Mouse (Mus musculus): ENCODE data around the gene Gabarap. TPM values are rescaled to one million over a fixed set of nuclear protein-coding genes. Genes with fewer than 3 reads are reported as not detected.

Gabarap gene
- total RNA-seq, 2 experiments from 2014 or later = 436 to 473 TPM

DNA sequence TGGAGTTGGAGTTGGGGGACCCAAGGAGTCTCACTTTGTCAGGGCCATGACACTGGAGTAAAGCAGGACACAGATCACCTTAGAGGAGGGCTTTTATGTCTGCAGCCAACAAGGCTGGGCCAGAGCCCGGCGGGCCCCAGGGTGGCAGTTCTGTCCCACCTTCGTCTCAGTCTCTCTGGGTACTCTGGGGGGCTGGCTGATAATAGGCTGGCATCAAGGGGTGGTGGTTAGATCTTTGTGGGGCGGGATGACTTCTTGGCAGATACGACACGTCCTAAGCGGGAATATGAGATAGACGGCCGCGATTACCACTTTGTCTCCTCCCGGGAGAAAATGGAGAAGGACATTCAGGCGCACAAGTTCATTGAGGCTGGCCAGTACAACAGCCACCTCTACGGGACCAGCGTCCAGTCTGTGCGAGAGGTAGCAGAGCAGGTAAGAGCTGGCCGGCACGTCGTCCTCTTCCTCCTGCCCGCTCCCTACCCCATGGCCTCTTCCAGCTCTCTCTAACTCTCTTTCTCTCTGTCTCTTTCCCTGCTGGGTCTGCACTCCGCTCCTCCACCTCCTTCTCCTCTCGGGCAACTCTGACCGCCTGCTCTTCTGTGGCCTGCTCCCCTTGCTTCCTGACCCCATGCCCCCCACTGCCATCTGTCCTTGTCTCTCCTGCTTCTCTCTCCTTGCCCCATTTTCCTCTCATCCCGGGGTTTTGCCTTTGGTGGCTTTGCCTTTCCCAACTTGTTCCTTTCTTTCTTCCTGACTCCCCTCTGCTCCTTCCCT, 51.6 kb downstream of the Gabarap start:
- DNase-seq (ENCODE audit: low spot score in 2 of 2) = no peak

DNA sequence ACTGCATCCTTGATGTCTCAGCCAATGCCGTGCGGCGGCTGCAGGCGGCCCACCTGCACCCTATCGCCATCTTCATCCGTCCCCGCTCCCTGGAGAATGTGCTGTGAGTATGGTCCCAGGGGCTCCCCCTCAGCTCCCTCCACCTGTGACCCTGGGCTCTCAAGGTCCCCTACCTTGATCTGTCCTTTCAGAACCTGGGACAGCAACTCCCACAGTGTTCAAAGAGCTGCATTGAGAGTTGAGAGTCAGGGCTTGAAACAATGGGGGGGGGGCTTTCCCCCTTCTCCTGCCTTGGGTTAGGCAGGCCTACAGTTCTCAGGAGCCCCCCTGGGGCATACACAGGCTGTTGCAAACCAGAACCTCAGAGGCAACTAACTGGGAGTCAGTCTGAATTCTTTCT, 52.7 kb downstream of the Gabarap start:
- no peak for DNase-seq (ENCODE audit: low spot score in 2 of 2)

Small RNA genes lying within 50 kb of the gene (microRNA-seq; reads per million reads assigned to microRNA genes)
- 0 reads per million in 2 experiments for gene Gm44349 (ENCODE audit: borderline number of aligned reads in 2 of 2)
- gene Mir324 (ENCODE audit: borderline number of aligned reads in 2 of 2) = 3,053 to 4,108 reads per million in 2 experiments

Other genes with a start within 250 kb of the Gabarap start
- gene Polr2a, start 232.5 kb upstream of the Gabarap start, total RNA-seq (2021) = 10 to 100 TPM; 55.4 to 79.7 TPM
- gene Slc35g3, start 229.2 kb upstream of the Gabarap start, total RNA-seq (2021) = not detected
- gene Zbtb4, start 225.2 kb upstream of the Gabarap start, total RNA-seq (2021) = 10 to 100 TPM; 48.2 to 71.4 TPM
- gene Chrnb1, start 195.2 kb upstream of the Gabarap start, total RNA-seq (2021) = 1 to 10 TPM; 1.3 to 3.9 TPM
- 10 to 100 TPM in 1 of 2 experiments, 1 to 10 TPM in 1; 3.0 to 13.0 TPM for gene Fgf11, start 189.3 kb upstream of the Gabarap start, total RNA-seq (2021)
- under 1 TPM; 0.36 to 0.51 TPM for gene Tmem102, start 185.5 kb upstream of the Gabarap start, total RNA-seq (2021)
- gene Gm39566, start 175.8 kb upstream of the Gabarap start, total RNA-seq (2021) = not detected
- gene Spem2, start 172.7 kb upstream of the Gabarap start, total RNA-seq (2021) = not detected
- gene Spem1, start 169.0 kb upstream of the Gabarap start, total RNA-seq (2021) = not detected
- 10 to 100 TPM; 19.7 to 24.9 TPM for gene Nlgn2, start 153.4 kb upstream of the Gabarap start, total RNA-seq (2021)
- gene Tmem256, start 152.6 kb upstream of the Gabarap start, total RNA-seq (2021) = 100 to 1,000 TPM; 145 TPM
- gene Plscr3, start 144.8 kb upstream of the Gabarap start, total RNA-seq (2021) = 10 to 100 TPM; 38.2 to 46.2 TPM
- gene Tnk1, start 132.4 kb upstream of the Gabarap start, total RNA-seq (2021) = under 1 TPM in 1 of 2 experiments, not detected in 1; 0.38 TPM
- gene Tmem95, start 113.1 kb upstream of the Gabarap start, total RNA-seq (2021) = not detected
- 1 to 10 TPM; 3.6 to 6.0 TPM for gene Kctd11, start 109.7 kb upstream of the Gabarap start, total RNA-seq (2021)
- gene Acap1, start 95.6 kb upstream of the Gabarap start, total RNA-seq (2021) = 1 to 10 TPM in 1 of 2 experiments, under 1 TPM in 1; 0.43 to 1.5 TPM
- under 1 TPM; 0.29 to 0.86 TPM for gene 2810408A11Rik, start 90.2 kb upstream of the Gabarap start, total RNA-seq (2021)
- gene Neurl4, start 90.1 kb upstream of the Gabarap start, total RNA-seq (2021) = 10 to 100 TPM; 48.5 to 53.9 TPM
- 10 to 100 TPM; 47.3 to 52.4 TPM for gene Gps2, start 77.3 kb upstream of the Gabarap start, total RNA-seq (2021)
- gene Eif5a, start 69.2 kb upstream of the Gabarap start, total RNA-seq (2021) = 100 to 1,000 TPM; 579 to 673 TPM
- gene Ybx2, start 55.3 kb upstream of the Gabarap start, total RNA-seq (2021) = 10 to 100 TPM; 14.2 to 32.6 TPM
- gene Slc2a4, start 43.0 kb upstream of the Gabarap start, total RNA-seq (2021) = 100 to 1,000 TPM in 1 of 2 experiments, 10 to 100 TPM in 1; 70.7 to 200 TPM
- gene Cldn7, start 26.4 kb upstream of the Gabarap start, total RNA-seq (2021) = under 1 TPM in 1 of 2 experiments, not detected in 1; 0.66 TPM
- gene Ctdnep1, start 10.0 kb upstream of the Gabarap start, total RNA-seq (2021) = 100 to 1,000 TPM; 114 to 123 TPM
- 10 to 100 TPM; 62.7 to 81.3 TPM for gene Elp5, start 8.6 kb upstream of the Gabarap start, total RNA-seq (2021)
- 10 to 100 TPM; 51.5 to 57.5 TPM for gene Phf23, start 4.6 kb downstream of the Gabarap start, total RNA-seq (2021)
- 10 to 100 TPM; 13.8 to 14.9 TPM for gene Dvl2, start 9.5 kb downstream of the Gabarap start, total RNA-seq (2021)
- gene Acadvl, start 24.3 kb downstream of the Gabarap start, total RNA-seq (2021) = 1,000 to 10,000 TPM in 1 of 2 experiments, 100 to 1,000 TPM in 1; 522 to 1,041 TPM
- 10 to 100 TPM; 24.6 to 33.0 TPM for gene Dlg4, start 25.8 kb downstream of the Gabarap start, total RNA-seq (2021)
- gene Asgr1, start 62.9 kb downstream of the Gabarap start, total RNA-seq (2021) = under 1 TPM in 1 of 2 experiments, not detected in 1; 0.50 TPM
- 1 to 10 TPM in 1 of 2 experiments, under 1 TPM in 1; 0.83 to 2.5 TPM for gene Asgr2, start 101.5 kb downstream of the Gabarap start, total RNA-seq (2021)
- gene Mgl2, start 139.2 kb downstream of the Gabarap start, total RNA-seq (2021) = 1 to 10 TPM; 3.8 to 9.2 TPM
- gene Clec10a, start 165.1 kb downstream of the Gabarap start, total RNA-seq (2021) = 1 to 10 TPM; 2.5 to 9.2 TPM
- 1 to 10 TPM in 1 of 2 experiments, under 1 TPM in 1; 0.53 to 1.1 TPM for gene Slc16a11, start 221.6 kb downstream of the Gabarap start, total RNA-seq (2021)
- gene Slc16a13, start 229.9 kb downstream of the Gabarap start, total RNA-seq (2021) = 1 to 10 TPM; 2.4 to 2.9 TPM
- gene Bcl6b, start 238.7 kb downstream of the Gabarap start, total RNA-seq (2021) = 10 to 100 TPM in 1 of 2 experiments, 1 to 10 TPM in 1; 7.4 to 22.5 TPM
- 10 to 100 TPM; 33.7 to 37.3 TPM for gene 0610010K14Rik, start 246.8 kb downstream of the Gabarap start, total RNA-seq (2021)
- 1 to 10 TPM; 4.3 to 5.3 TPM for gene Gm21988, start 248.7 kb downstream of the Gabarap start, total RNA-seq (2021)
- 100 to 1,000 TPM; 179 to 279 TPM for gene Rnasek, start 248.7 kb downstream of the Gabarap start, total RNA-seq (2021)

All from adrenal gland, adult 18-20 months (tissue).